Mouse (Mus musculus) thymus, adult 18-20 months (tissue): ENCODE data around the gene 1700013G24Rik.

Source experiments
- DNase-seq, 2 experiments: peaks; one replicate each; pipeline ENCODE4 v3.0.0; 2022; ENCODE audit warnings: mixed read lengths in 2 of 2

The 1700013G24Rik gene

GRCm38 (mm10) chr4:137477611-137478010, 24.5 kb downstream of the 1700013G24Rik start:
- DNase-seq, result no peak

DNA sequence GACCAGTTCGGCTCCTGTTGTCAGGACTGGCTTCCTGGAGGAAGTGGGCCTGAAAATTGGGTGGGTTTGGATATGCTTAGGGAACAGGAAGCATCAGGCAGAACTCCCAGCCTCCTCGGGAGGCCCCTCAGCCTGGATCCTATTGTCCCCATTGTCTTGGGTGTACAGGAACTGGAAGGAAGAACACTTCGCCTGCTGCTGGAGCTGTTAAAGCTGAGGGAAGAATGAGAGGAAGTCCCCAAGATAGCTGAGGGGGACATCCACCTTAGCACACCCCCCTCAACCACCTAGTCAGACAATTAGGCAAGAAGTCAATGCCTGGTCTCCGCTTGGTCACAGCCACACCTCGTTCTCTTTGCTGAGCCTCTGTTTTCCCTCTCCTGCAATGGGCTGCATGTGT, 25.2 kb downstream of the 1700013G24Rik start:
- DNase-seq, result no peak

- DNase-seq, result no peak
Observed at GRCm38 (mm10) chr4:137479757-137480156, 26.7 kb downstream of the 1700013G24Rik start.

GRCm38 (mm10) chr4:137480191-137480992, 27.3 kb downstream of the 1700013G24Rik start:
- no peak for DNase-seq

DNA sequence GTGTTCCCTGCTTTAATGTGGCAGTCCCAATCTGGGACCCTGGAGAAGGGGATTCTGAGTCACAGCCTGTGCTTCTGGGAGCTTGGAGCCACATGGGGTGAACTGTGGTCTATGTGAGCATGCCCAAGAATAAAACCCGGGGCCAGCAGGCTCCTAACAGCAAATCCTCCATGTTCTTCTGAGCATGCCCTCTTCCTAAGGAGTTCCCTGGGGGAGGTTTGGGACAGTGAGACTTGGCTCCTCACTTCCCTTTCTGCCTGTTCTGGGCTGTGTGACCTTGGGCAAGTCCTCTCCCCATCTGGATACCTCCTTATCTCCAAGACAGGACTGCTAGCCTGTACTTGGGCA, 27.9 kb downstream of the 1700013G24Rik start:
- no peak for DNase-seq

DNA sequence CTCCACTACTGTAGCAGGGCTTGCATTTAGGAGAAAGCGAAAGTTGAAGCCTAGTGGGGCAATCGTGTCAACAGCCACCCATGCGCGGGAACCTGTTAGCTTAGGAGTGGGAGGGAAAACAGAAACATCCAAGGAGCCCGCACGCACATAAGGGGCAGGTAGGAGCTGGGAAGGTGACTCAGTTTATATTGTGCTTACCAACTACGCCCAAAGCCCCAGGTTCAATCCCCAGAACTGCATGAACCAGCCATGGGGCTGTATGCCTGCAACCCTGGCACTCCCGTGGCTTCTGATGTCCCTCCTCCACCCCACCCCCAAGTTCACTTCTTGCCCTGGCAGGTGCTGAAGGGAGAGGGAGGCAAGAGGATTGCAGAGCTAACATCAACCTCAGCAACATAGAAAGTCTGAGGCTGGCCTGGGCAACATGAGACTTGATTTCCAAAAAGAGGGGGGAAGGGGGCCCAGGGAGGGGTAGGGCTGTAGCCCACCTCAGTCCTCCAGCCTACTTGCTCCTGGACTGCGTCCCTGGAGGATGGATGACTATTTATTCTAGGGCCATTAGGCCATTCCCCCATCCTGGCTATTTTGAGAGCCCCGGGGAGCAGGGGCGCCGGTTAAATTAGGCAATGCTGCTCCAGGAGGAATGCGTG, 28.4 kb downstream of the 1700013G24Rik start:
- DNase-seq, result no peak

GRCm38 (mm10) chr4:137483871-137484270, 30.8 kb downstream of the 1700013G24Rik start:
- no peak for DNase-seq

DNA sequence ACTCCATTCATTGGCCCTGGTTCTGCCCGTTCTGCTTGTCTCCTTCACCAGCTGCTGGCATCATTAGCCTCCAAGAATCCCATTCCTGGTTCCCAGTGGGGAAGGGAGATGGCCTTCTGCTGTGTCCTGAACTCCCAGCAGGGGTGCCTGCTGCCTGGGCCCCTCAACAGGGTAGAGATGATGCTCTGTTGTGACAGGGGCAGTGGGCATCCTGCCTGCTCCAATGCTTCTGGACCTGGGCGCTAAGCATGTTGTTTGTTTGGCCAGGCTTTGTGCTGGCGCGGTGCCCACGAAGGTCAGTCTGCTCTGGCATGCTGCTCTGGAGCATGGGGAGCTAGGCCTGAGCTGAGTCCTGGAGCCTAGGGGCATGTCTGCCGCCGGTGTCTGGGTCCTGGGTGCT, 31.5 kb downstream of the 1700013G24Rik start:
- DNase-seq, result no peak

- DNase-seq, result no peak
Observed at GRCm38 (mm10) chr4:137485258-137485960, 32.3 kb downstream of the 1700013G24Rik start.

- no peak for DNase-seq
Observed at GRCm38 (mm10) chr4:137486081-137487014, 33.3 kb downstream of the 1700013G24Rik start.

DNA sequence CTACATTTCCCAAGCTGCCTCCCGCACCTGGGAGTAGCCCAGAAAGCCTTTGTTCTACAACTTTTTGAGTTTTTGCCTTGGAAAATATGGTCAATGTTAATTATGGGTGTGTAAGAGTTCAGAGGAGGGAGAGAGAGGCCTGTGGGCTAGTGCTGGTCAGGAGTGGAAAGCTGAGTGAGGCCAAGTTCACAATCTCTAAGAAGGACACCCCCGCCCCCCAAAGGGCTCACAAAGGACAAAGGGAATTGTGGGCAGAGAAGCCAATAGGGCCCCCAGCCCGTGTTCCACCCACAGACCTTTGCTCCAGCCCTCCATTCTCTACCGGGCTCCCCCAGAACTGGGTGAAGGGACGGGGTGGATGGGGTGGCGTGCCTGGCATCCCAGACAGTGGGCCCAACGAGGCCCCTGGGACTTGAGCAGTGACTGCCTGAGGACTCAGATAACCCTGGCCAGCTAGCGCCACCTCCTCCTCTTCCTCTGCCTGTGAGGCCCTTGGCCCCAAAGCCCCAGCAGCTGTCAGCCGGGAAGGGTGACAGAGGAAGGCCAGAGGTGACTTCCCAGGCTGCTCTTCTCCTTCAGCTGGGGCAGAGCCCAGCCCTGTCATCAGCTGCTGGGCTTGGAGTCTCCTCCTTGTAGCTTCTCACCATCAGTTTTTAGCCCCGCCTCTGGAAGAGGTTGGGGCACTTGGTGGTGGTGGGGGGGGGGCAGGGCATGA, 34.4 kb downstream of the 1700013G24Rik start:
- DNase-seq, result no peak

GRCm38 (mm10) chr4:137488038-137488437, 35.0 kb downstream of the 1700013G24Rik start:
- no peak for DNase-seq

DNA sequence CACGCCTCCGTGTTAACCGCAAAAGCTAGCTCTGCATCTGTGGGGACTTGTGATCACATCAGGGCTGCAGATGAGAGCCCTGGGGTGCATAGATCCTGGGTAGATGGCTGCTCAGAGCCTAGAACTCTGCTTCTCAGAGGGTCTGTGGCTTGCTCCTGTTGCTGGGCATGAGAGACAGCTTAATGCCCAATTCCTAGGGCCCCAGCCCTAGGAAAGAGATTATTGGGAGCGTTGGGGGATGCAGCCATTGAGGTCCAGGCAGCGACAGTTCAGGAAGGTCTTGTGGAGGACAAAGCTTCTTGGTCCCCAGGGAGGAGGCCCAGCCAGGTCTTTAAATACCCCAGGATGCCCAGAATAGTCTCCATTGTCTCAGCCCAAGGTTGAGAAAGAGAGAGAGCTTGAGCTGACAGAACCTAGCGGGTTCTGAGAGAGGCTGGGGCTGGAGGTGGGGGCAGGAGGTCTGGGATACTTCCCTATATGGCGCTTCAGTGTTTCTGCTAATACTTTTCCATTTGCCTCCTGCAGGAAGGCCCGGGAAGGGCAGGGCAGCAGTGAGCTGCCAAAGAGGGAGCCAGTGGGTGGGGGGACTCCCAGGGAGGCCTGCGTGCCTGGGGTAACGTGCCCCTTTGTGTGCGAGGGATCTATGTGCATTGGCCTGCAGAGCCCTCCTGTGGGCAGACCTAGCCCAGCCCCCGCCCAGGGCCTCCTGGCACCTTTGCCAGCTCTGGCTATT, 35.7 kb downstream of the 1700013G24Rik start:
- DNase-seq, result no peak

GRCm38 (mm10) chr4:137489996-137490395, 36.9 kb downstream of the 1700013G24Rik start:
- no peak for DNase-seq

DNA sequence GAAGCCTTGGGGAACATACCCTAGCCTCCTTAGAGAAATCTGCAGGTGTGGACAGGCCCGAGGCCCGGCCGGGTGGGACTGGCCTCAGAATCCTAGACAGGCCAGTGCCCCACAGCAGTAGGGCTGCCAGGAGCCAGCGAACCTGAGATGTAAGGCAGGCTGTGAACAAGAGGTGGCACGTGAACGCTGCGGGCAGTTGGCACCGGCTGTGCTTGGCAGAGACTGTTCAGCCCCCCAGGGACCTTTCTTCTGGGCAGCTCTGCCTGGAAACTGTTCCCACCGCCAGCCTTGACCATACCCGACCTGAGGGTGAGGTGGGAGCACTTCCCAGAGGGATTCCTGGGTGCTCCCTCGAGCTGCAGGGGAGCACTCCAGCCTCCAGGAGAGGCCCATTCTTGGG, 39.5 kb downstream of the 1700013G24Rik start:
- DNase-seq, result no peak

DNA sequence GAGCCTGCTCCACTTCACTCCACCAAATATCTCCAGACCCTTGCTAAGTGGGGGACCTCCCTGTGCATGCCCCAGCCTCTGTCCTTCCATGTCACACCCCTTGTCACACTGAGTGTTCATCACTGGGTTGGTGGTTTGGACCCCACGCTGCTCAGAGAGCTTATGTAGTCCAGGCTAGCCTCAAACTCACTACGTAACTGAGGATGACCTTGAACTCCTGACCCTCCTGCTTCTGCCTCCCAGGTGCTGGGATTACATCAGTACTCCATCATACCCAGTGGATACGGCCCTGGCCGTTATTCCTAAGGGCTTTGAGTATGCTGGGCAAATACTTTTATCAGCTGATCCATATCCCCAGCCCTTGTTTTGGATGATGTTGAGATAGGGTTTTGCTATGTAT, 40.1 kb downstream of the 1700013G24Rik start:
- no peak for DNase-seq

DNA sequence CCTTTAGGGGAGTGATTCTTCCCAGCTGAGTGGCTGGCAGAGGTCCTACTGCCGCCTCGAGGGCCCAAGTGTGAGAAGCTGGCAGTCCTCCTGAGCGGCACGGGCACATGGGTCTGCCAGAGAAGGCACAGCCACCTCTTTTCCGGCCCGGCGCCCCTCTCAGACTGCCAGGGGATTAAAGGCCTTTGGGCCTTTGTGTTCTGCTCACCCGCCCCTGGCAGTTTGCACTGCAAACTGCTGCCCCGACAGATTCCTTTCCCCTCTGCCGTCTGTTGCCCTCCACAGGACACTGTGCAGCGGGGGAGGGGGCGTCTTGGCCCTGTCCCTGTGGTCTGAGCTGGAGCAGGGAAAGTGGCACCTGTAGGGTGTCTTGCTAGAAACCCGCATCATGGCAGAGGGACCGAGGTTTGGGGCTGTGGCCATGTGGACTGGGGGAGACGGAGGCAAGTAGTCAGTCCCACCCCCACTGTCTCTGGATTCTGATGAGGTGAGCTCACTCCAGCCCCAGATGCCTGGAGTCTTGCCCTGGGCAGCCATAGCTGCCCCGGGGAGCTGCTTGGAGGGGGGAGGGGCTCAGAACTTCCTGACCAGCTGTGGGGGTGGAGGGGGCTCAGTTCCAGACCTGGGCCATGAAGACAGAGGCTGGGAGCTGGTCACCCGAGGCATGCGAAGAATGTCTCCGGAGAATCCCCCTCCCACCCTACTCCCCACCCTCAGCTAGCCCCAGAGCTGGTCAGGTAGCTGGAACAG, 41.8 kb downstream of the 1700013G24Rik start:
- DNase-seq, result no peak

- no peak for DNase-seq
Observed at GRCm38 (mm10) chr4:137495501-137496100, 42.5 kb downstream of the 1700013G24Rik start.

GRCm38 (mm10) chr4:137497367-137497766, 44.3 kb downstream of the 1700013G24Rik start:
- DNase-seq, result no peak
